17 mouse cellular contexts compared by ENCODE assay signal in the genomic region with DNA sequence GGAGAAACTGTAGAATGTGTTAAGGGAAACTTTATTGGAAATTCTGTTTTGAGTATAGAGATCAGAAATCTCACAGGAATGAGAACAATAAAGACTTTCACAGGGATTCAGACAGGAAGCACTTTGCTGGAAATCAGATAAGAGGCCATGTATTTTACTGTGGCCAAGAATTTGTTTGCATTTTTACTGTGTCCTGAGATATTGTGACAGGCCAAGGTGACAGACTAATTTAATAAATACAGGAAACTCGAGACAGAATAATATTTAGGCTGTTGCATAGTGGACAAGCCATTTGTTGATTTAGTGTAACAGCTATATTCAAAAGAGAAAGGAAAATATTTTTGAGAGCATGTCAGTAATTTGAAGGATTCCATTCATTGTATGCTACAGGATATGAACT.
"Had no signal": no experiment of that assay in that cellular context is flagged by ENCODE, and none has a peak within 500 bp of the region (broad histone marks: within the 10 kb centered on the region; RNA-seq: fewer than 3 reads in every experiment).

No protein-coding gene starts in this region.

- H3K4me2 ChIP-seq: intestine, embryonic 15.5 days; limb, embryonic 12.5 days; liver, embryonic 12.5 days; liver, embryonic 15.5 days; midbrain, embryonic 11.5 days had no signal

- H3K4me3 ChIP-seq: intestine, embryonic 15.5 days; left cerebral cortex, adult 2 months; limb, embryonic 12.5 days; liver, embryonic 12.5 days; liver, embryonic 15.5 days had no signal

- H3K4me1 ChIP-seq: intestine, embryonic 15.5 days; limb, embryonic 12.5 days; liver, embryonic 12.5 days; liver, embryonic 15.5 days had no signal

- H3K36me3 ChIP-seq: intestine, embryonic 15.5 days; limb, embryonic 12.5 days; liver, embryonic 12.5 days; liver, embryonic 15.5 days had no signal

- H3K27ac ChIP-seq: intestine, embryonic 15.5 days; left cerebral cortex, adult 2 months; limb, embryonic 12.5 days; liver, embryonic 12.5 days; liver, embryonic 15.5 days had no signal

- H3K27me3 ChIP-seq: intestine, embryonic 15.5 days; limb, embryonic 12.5 days; liver, embryonic 12.5 days; liver, embryonic 15.5 days had no signal

- DNase-seq: kidney, adult 18-20 months; kidney, postnatal 10 days; layer of hippocampus, postnatal 36 days; liver; lung, adult 18-20 months; lung, postnatal 14 days; lung, postnatal 4 days; midbrain, embryonic 14.5 days; thymus, adult 18-20 months; thymus, postnatal 14 days; thymus, postnatal 4 days had no signal

- H3K9ac ChIP-seq: intestine, embryonic 15.5 days; limb, embryonic 12.5 days; liver, embryonic 12.5 days; liver, embryonic 15.5 days had no signal

- ATAC-seq: intestine, embryonic 15.5 days; liver, embryonic 12.5 days had no signal

- H3K9me3 ChIP-seq: intestine, embryonic 15.5 days; limb, embryonic 12.5 days; liver, embryonic 12.5 days; liver, embryonic 15.5 days had no signal
